Mouse (Mus musculus) limb, embryonic 11.5 days (tissue): Measurements from ENCODE around the gene Zfp446. TPM values are rescaled to one million over a fixed set of nuclear protein-coding genes. Genes with fewer than 3 reads are reported as not detected.

Experiments
- ATAC-seq: fragments of 200-750 bp; cut with Nextera tagmentation; 2 replicates; pipeline ENCODE4 v1.8.0; 2017; ENCODE audit warnings: low read depth; ENCODE audit not compliant: insufficient number of reproducible peaks, low FRiP score, low TSS enrichment
- DNase-seq: peaks from one replicate; pipeline ENCODE4 v3.0.0-alpha.2; 2015; ENCODE audit warnings: low spot score
- H3K27ac ChIP-seq: fragments of 300-500 bp; sonication (generic); replicated peaks from 2 replicates; pipeline ENCODE4 v1.5.1; 2014; ENCODE audit warnings: low read depth, mild to moderate bottlenecking, low read length
- H3K27me3 ChIP-seq: fragments of 300-500 bp; sonication (generic); 2 replicates; pipeline ENCODE4 v1.6.1; 2014; ENCODE audit warnings: mild to moderate bottlenecking, low read length, mixed read lengths; ENCODE audit not compliant: control insufficient read depth, insufficient read depth
- H3K36me3 ChIP-seq: fragments of 300-500 bp; sonication (generic); 2 replicates; pipeline ENCODE4 v1.6.1; 2014; ENCODE audit warnings: mild to moderate bottlenecking, low read length, moderate library complexity, mixed read lengths; ENCODE audit not compliant: control insufficient read depth, insufficient read depth
- H3K4me1 ChIP-seq: fragments of 300-500 bp; sonication (generic); 2 replicates; pipeline ENCODE4 v1.6.1; 2014; ENCODE audit warnings: low read length, mixed read lengths; ENCODE audit not compliant: control insufficient read depth, insufficient read depth
- H3K4me2 ChIP-seq: fragments of 300-500 bp; sonication (generic); 2 replicates; pipeline ENCODE4 v1.6.1; 2014; ENCODE audit warnings: low read depth, mild to moderate bottlenecking, moderate library complexity; ENCODE audit not compliant: severe bottlenecking
- H3K4me3 ChIP-seq: fragments of 300-500 bp; sonication (generic); 2 replicates; pipeline ENCODE4 v1.5.1; 2014; ENCODE audit warnings: low read depth, low read length
- H3K9ac ChIP-seq: fragments of 300-500 bp; sonication (generic); 2 replicates; pipeline ENCODE4 v1.6.1; 2014; ENCODE audit warnings: mild to moderate bottlenecking, low read length
- H3K9me3 ChIP-seq: fragments of 300-500 bp; sonication (generic); 2 replicates; pipeline ENCODE4 v1.6.1; 2016; ENCODE audit warnings: low read length; ENCODE audit not compliant: control insufficient read depth
- WGBS: fragments of 180-500 bp; shearing (Covaris S2); extraction: QIAGEN DNeasy Blood & Tissue Kit; methylation state at CpG from one replicate; pipeline ENCODE4 v1.1.7; 2014; 5-methylcytosine and 5-hydroxymethylcytosine counted together
- polyA plus RNA-seq: library from polyadenylated mRNA; unstranded; fragments of >200 nt; fragmentation: Nextera tagmentation; extraction: Ambion mirVana; gene quantifications from 2 replicates; pipeline ENCODE4 v1.2.1, GENCODE M21; 2014

Zfp446 gene
- polyA plus RNA-seq, 1 experiment from 2014 or later, result 7.5 TPM

DNA sequence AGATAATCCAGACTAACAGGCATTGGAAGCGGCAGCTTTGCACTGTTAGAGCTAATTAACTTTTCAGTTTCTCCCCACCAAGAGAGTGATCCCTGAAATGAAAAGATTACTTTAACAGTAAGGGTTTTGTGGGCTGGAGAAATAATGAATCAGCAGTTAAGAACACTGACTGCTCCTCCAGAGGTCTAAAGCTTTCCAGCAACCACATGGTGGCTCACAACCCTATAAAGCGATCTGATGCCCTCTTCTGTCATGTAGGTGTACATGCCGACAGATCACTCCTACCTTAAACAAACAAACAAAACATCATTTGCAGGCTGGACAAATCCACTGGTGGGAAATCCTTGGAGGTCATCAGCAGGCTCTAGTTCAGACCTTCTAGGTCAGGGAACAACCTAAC, 22.8 kb upstream of the Zfp446 start:
- H3K36me3 ChIP-seq, result no peaks in the 10 kb centered on the region
- DNase-seq (no peak), ATAC-seq (no peak)
- no peaks in the 10 kb centered on the region for H3K9me3 ChIP-seq
- H3K27ac ChIP-seq, result no peak overlapping the region
- H3K4me1 ChIP-seq, result no peaks in the 10 kb centered on the region
- H3K9ac ChIP-seq, result no peak overlapping the region
- 54% methylated on average over 3 of the region's 3 CpGs for WGBS
- no peak overlapping the region for H3K4me2 ChIP-seq
- no peak overlapping the region for H3K4me3 ChIP-seq
- no peaks in the 10 kb centered on the region for H3K27me3 ChIP-seq

DNA sequence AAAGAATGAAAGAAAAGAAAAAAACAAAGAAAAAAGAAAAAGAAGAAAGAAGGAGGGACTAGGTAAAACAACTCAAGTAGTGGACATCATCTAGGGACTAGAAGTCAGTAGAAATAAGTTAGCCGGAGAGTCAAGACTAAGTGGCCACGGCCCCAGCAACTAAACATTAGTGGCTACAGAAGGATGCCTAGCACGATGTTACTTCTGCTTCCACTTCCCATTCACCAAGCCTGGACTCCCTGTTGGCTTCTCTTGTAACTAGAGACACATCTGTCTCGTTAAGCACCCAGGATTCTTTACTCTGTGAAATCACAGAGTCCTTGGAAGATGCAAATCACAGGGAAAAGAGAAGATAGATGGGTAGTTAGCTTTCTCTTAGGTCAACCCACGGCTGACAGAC, 20.1 kb upstream of the Zfp446 start:
- H3K9ac ChIP-seq, result no peak overlapping the region
- DNase-seq (no peak), ATAC-seq (no peak)
- no peaks in the 10 kb centered on the region for H3K27me3 ChIP-seq
- no peaks in the 10 kb centered on the region for H3K4me1 ChIP-seq
- H3K9me3 ChIP-seq, result no peaks in the 10 kb centered on the region
- no peak overlapping the region for H3K4me3 ChIP-seq
- no peak overlapping the region for H3K27ac ChIP-seq
- WGBS, result 76% methylated on average over 5 of the region's 5 CpGs
- no peaks in the 10 kb centered on the region for H3K36me3 ChIP-seq
- no peak overlapping the region for H3K4me2 ChIP-seq

DNA sequence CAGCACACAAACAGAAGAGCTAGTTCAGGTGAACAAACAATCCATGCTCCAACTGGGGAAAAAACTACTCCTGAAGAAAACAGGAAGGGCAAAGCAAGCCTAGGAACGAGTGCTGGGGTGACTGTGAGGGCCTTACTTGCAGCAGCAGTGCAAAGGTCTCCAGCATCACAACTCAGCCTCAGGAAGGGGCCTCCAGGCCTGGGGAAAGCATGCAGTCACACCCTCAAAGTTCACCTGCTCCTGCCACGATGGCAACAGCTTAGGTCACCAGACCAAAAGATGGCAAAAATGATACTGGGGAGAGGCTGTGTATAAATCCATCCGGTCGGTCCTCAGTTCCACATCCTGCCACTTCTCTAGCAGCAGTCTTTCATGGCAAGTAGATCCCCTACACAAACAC, 18.7 kb upstream of the Zfp446 start:
- H3K9ac ChIP-seq, result no peak overlapping the region
- H3K4me2 ChIP-seq, result no peak overlapping the region
- DNase-seq, result no peak
- no peaks in the 10 kb centered on the region for H3K27me3 ChIP-seq
- H3K36me3 ChIP-seq, result no peaks in the 10 kb centered on the region
- ATAC-seq, result no peak
- no peaks in the 10 kb centered on the region for H3K4me1 ChIP-seq
- no peak overlapping the region for H3K27ac ChIP-seq
- no peak overlapping the region for H3K4me3 ChIP-seq
- 76% methylated on average over 4 of the region's 4 CpGs for WGBS
- H3K9me3 ChIP-seq, result no peaks in the 10 kb centered on the region

DNA sequence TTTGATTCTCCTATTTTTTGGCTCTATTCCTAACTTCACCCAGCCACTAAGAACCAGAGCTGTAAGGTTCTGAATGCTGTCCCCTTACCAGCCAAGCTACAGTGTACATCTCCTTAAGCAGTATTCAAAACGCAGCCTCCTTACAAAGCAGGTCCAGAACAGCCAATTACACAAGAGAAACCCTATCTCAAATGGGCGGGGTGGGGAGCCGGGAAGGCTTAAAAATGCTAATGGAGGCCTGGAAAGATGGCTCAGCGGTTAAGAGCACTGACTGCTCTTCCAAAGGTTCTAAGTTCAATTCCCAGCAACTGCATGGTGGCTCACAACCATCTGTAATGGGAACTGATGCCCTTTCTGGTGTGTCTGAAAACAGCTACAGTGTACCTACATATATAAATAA, 17.9 kb upstream of the Zfp446 start:
- ATAC-seq, result no peak

DNA sequence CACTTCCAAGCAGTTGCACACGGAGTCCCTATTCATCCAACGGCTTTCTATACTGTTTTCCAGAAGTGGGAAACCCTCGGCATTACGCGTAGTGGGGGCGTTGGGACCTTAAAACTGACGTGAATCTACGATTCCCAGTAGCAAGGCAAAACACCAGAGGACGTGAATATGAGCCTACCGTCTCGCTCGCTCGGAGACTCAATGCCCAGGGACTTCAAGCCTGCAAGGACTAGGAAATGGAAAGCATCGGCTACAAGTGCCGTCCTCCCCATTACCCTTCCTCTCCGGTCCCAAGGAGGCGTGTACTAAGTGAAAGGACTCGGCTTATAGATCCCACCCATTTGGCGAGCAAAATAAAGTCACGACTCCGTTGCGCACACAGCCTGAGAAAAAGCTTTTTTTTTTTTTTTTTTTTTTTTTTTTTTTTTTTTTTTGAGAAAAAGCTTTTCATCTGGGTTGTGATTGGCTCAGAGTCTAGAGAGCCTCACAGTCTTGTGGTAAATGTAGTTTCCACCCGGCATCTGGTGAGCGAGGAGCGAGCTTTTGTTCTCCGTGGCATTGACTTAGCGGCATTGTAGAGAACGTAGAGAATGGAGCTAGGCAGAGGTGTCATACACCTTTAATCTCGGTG, 16.0 kb upstream of the Zfp446 start:
- Histone ChIP-seq H3K27me3 (no peaks in the 10 kb centered on the region), H3K9me3 (no peaks in the 10 kb centered on the region), H3K4me3 (peak overlapping the region; percentile 42), H3K27ac (peak overlapping the region; percentile 24; the same call in 1 of the 2 replicates), H3K36me3 (no peaks in the 10 kb centered on the region), H3K4me2 (peak overlapping the region; percentile 39), H3K9ac (peak overlapping the region; percentile 55), H3K4me1 (peaks cover 2% of the 10 kb centered on the region; the same call in 1 of the 2 replicates)
- DNase-seq (peak; percentile 78), ATAC-seq (peak; percentile 78)
- 4% methylated on average over 29 of the region's 29 CpGs for WGBS

More for the DNA sequence above, 17.9 kb upstream of the Zfp446 start:
- no peak for DNase-seq
- Histone ChIP-seq H3K4me1 (no peaks in the 10 kb centered on the region), H3K4me2 (no peak overlapping the region), H3K9me3 (no peaks in the 10 kb centered on the region), H3K27me3 (no peaks in the 10 kb centered on the region), H3K27ac (no peak overlapping the region), H3K4me3 (no peak overlapping the region), H3K9ac (no peak overlapping the region), H3K36me3 (no peaks in the 10 kb centered on the region)
- WGBS, result 16% methylated on average over 4 of the region's 4 CpGs

DNA sequence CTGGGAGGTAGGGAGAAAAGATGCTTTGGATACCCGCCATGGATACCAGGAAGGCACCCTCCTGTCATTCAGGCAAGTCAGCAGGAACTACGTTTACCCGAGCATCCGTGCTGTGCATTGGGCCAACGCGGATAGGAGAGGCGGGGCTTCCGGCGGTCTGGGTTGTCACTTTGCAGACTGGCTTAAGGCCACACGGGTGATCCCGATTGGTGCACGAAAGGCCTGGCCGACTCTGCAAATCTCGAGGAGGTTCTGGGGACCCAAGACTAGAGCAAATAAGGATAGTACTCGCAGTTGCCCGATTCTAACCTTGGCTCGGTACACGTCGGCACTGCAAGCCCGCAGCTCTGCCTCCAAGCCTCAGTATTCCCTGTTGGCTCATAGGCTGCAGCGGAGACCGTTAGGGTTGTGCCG, 12.0 kb upstream of the Zfp446 start, which contains the start of gene Zfp324:
Gene Zfp324, plus strand, starts transcription at position 161 of the 414 bp plus-strand sequence.
- Histone ChIP-seq H3K27ac (peak within 1 kb of the TSS; percentile 75), H3K9me3 (no peaks in the 10 kb centered on the region), H3K27me3 (no peaks in the 10 kb centered on the region), H3K36me3 (peaks cover 3% of the 10 kb centered on the region), H3K4me3 (peak within 1 kb of the TSS; percentile 86), H3K4me1 (peaks cover 6% of the 10 kb centered on the region; the same call in 1 of the 2 replicates), H3K9ac (peak within 1 kb of the TSS; percentile 89), H3K4me2 (peak within 1 kb of the TSS; percentile 91)
- WGBS, result 0% methylated on average over 23 of the region's 23 CpGs
- DNase-seq (peak; percentile 88), ATAC-seq (peak; percentile 87)

DNA sequence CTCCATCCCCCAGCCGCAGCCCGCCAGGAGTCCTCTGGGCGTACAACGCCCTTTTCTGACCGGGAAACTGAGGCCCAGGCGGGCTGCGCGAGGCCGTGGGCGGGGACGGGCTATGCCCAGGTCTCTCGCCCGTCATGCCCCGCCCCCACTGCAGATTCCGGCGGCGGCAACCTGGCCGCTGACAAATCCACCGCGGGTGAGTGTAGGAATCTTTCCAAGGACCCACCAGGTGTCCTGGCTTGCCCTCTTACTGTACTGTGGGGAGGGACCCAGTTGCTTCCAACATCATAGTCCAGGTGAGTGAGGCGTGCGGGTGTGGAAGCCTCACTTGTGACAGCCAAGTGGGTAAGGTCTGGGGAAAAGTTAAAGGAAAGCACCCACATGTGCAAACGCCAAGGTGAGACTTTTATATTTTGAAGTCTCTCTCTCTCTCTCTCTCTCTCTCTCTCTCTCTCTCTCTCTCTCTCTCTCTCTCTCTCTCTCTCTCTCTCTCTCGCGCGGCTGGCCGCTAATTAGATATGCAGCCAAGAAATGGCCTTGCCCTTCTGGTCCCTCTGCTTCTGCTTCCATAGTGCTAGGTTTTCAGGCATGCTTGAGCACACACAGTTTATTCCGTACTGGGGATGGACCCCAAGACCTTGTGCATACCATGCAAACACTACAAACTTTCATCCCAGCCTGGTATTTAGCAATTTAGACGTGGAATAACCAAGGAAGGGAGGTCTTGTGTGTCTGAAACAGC, 11.4 kb upstream of the Zfp446 start:
- ATAC-seq, result peak; percentile 24
- WGBS, result 1% methylated on average over 25 of the region's 29 CpGs
- Histone ChIP-seq H3K4me2 (peak overlapping the region; percentile 91), H3K27ac (peak overlapping the region; percentile 75), H3K4me1 (peaks cover 6% of the 10 kb centered on the region; the same call in 1 of the 2 replicates), H3K4me3 (peak overlapping the region; percentile 86), H3K9ac (peak overlapping the region; percentile 89), H3K36me3 (peaks cover 9% of the 10 kb centered on the region), H3K27me3 (no peaks in the 10 kb centered on the region), H3K9me3 (no peaks in the 10 kb centered on the region)
- DNase-seq, result peak; percentile 67

DNA sequence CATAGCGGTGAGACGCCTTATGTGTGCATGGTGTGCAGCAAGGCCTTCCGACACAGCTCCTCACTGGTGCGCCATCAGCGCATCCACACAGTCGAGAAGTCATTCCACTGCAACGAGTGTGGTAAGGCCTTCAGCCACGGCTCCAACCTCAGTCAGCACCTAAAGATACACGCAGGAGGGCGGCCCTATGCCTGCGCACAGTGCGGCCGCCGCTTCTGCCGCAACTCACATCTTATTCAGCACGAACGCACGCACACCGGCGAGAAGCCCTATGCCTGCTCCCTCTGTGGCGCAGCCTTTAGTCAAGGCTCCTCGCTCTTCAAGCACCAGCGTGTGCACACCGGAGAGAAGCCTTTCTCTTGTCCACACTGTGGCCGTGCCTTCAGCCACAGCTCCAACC, 6.7 kb upstream of the Zfp446 start:
- ATAC-seq (no peak), DNase-seq (no peak)
- Histone ChIP-seq H3K4me2 (no peak overlapping the region), H3K27me3 (no peaks in the 10 kb centered on the region), H3K27ac (no peak overlapping the region), H3K4me1 (peaks cover 6% of the 10 kb centered on the region; the same call in 1 of the 2 replicates), H3K4me3 (no peak overlapping the region), H3K9me3 (no peaks in the 10 kb centered on the region), H3K36me3 (peaks cover 10% of the 10 kb centered on the region), H3K9ac (no peak overlapping the region)
- WGBS, result 94% methylated on average over 25 of the region's 25 CpGs
